Mouse (Mus musculus) olfactory bulb, adult 2 months (tissue): ENCODE measurements around the gene Gkap1. TPM values are rescaled to one million over a fixed set of nuclear protein-coding genes. Genes with fewer than 3 reads are reported as not detected.
A peak's percentile ranks its signal among the peaks of the same experiment; 100 is the strongest.

Source experiments
- H3K27ac ChIP-seq: fragments of 200-500 bp; 2 replicates; pipeline ENCODE4 v1.5.1; 2012; ENCODE audit warnings: low read depth, low read length; ENCODE audit not compliant: insufficient read depth
- H3K4me1 ChIP-seq: fragments of 200-500 bp; 2 replicates; pipeline ENCODE4 v1.6.1; 2012; ENCODE audit warnings: low read length; ENCODE audit not compliant: control insufficient read depth, insufficient read depth
- H3K4me3 ChIP-seq: fragments of 200-500 bp; 2 replicates; pipeline ENCODE4 v1.5.1; 2012; ENCODE audit warnings: mild to moderate bottlenecking, low read depth, low read length, moderate library complexity; ENCODE audit not compliant: insufficient read depth
- CTCF ChIP-seq: fragments of 200-500 bp; IDR thresholded peaks from 2 replicates; pipeline ENCODE4 v1.5.1; 2012; ENCODE audit warnings: low read depth, mild to moderate bottlenecking, low read length, moderate library complexity; ENCODE audit not compliant: insufficient read depth
- POLR2A ChIP-seq: fragments of 200-500 bp; IDR thresholded peaks from 2 replicates; pipeline ENCODE4 v1.6.1; 2012; ENCODE audit warnings: mild to moderate bottlenecking, low read depth, low read length, moderate library complexity; ENCODE audit not compliant: insufficient read depth
- WGBS: fragments of 180-500 bp; shearing (Covaris S2); methylation state at CpG from one replicate; pipeline ENCODE4 v1.1.7; 2018; 5-methylcytosine and 5-hydroxymethylcytosine counted together
- polyA plus RNA-seq: library from polyadenylated mRNA; stranded (reverse); fragments of >200 nt; gene quantifications from 2 replicates; pipeline ENCODE4 v1.2.4, GENCODE M21; 2012; ENCODE audit warnings: low replicate concordance; ENCODE audit not compliant: missing spikeins, insufficient read depth, insufficient read length

Gene Gkap1
- polyA plus RNA-seq, 1 experiment, result not detected

DNA sequence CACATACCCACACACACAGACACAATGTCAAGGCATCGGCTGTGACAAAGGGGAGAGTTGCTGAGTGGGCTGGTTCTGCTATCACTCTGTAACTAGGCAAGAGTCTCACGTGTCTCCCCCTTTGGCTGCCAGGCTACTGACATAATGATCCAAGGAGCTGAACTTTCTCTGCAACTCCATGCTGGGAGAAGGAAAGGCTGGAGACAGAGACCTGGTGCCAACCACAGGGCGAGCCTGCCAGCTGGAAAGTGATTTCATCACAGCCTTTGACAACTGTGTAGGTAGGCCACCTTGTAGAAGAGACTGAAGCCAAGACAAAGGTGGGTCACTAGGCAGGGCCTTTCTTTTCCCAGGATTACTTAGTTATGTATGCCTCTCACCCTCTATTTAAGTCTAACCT is 78.3 kb downstream of the Gkap1 start:
- TF ChIP-seq POLR2A (no peak), CTCF (no peak)
- no peak overlapping the region for H3K4me3 ChIP-seq
- no peak overlapping the region for H3K27ac ChIP-seq
- 64% methylated on average over 3 of the region's 3 CpGs for WGBS
- peaks cover 4% of the 10 kb centered on the region; the same call in 1 of the 2 replicates for H3K4me1 ChIP-seq

DNA sequence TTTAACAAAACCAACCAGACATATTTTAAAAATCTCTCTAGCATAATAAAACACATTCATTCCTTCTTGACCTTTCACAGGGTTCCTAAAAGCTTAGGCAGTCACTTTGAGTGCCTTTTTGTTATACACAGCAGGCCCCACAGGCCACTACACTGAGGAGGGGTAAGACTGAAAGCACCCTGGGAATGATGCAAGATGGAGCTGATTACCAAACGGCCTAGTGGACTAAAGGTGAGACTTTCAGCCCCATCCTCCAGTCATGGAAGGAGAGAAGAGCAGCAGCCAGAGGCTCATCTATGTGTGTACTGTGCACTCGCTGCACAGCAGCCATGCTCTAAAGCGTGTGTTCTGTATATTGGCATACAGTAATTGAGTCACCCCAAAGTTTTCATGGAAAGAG is 80.6 kb downstream of the Gkap1 start:
- no peak overlapping the region for H3K4me3 ChIP-seq
- no peak overlapping the region for H3K27ac ChIP-seq
- no peak for TF ChIP-seq POLR2A
- no peak for TF ChIP-seq CTCF
- peaks cover 8% of the 10 kb centered on the region for H3K4me1 ChIP-seq
- 79% methylated on average over 3 of the region's 3 CpGs for WGBS

DNA sequence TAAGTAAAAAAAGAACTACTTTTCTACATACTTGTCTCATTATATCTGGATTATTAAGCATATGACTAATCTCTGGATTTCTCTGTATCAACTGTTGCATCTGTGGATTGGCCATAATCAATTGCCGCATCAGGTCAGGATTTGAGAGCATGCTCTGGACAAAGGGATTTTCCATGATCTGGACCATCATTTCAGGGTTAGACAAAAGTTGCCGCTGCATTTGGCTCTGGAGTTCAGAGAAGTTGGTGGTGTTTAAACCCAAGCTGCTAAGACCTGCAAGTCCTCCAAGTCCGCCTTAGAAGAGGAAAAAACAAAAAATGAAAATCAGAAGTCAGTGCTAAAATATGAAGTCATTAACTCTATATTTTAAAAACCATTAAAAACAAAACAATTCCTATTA is 82.3 kb downstream of the Gkap1 start:
- WGBS, result 97% methylated on average over 3 of the region's 3 CpGs
- H3K4me1 ChIP-seq, result peaks cover 9% of the 10 kb centered on the region
- no peak overlapping the region for H3K27ac ChIP-seq
- TF ChIP-seq CTCF, result no peak
- no peak for TF ChIP-seq POLR2A
- H3K4me3 ChIP-seq, result no peak overlapping the region

DNA sequence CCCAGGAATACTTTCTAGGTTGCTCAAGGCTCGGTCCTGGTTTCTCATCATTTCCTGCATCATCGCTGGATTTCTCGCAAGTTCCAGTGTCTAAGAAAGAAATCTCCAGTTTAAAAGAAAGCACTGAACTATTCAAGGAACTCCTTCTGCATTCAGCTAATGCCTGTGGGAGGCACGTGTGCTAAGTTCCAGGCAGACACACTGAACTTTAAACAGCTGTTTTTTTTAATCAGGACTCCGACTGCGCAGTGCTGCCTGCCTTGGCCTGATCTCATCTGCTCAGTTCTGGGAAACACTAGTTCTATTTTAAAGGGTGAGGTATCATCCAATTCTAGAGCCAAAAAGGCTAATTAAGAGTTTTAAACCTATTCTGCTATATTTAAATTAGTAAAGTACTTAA is 83.4 kb downstream of the Gkap1 start:
- Histone ChIP-seq H3K27ac (no peak overlapping the region), H3K4me3 (no peak overlapping the region), H3K4me1 (peaks cover 9% of the 10 kb centered on the region)
- WGBS, result 38% methylated on average over 6 of the region's 6 CpGs
- TF ChIP-seq POLR2A (no peak), CTCF (no peak)

DNA sequence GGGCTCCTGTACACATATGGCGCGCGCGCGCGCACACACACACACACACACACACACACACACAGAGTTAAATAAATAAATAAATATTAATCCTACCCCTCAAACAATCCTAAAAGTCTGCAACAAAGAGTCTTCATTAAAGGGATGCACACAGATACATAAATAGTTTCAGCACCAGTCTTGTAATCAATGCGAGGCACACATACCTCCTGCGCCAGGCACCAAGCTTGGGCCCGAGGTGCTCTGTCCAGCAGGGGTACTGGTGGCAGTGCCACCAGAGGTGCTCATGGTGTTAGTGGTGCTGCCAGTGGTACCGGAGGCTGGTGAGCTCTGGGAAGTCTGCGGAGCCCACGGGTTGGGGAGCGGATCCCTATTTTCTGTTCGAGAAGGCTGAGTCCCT is 84.0 kb downstream of the Gkap1 start:
- Histone ChIP-seq H3K4me1 (peaks cover 9% of the 10 kb centered on the region), H3K27ac (no peak overlapping the region), H3K4me3 (no peak overlapping the region)
- no peak for TF ChIP-seq CTCF
- no peak for TF ChIP-seq POLR2A
- 98% methylated on average over 14 of the region's 14 CpGs for WGBS

DNA sequence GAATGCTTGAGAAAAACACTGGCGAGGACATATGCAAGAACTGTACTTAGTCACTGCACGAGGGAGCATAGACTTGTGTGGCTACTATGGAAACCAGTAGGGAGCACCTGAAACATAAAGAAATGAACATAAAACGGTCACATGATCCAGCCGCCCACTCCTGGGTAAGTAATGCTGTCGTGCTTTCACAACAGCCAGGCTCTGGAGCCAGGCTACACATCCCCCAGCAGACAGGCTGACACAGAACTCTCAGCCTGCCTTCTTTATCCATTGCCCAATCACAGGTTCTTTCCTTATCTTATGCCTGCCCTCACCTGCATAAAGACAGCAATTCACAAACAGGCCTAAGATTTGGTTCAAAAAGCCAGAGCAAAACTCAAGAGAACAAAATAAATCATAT is 86.0 kb downstream of the Gkap1 start:
- WGBS, result 48% methylated on average over 5 of the region's 5 CpGs
- H3K4me1 ChIP-seq, result peaks cover 9% of the 10 kb centered on the region
- no peak overlapping the region for H3K27ac ChIP-seq
- no peak overlapping the region for H3K4me3 ChIP-seq
- TF ChIP-seq POLR2A, result no peak
- TF ChIP-seq CTCF, result no peak

DNA sequence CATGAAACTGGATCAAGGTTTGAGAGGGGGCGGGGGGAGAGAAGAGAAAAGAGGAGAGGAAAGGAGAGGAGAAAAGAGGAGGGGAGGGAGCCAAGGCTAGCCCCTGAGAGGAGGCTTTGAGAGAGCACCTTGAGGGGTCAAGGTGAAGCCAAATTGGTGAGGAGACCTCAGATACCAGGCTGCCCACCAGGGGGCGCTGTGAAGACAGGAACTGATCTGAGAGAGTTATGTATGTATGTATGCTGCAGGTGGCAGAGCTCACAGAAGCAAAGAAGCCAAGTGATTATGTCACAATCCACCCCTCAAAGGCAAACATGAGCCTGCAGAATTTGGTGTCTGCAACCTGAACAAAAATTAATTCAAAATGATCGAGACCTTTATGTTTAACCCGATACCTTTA is 87.1 kb downstream of the Gkap1 start:
- Histone ChIP-seq H3K27ac (no peak overlapping the region), H3K4me1 (peaks cover 9% of the 10 kb centered on the region)
- 60% methylated on average over 4 of the region's 4 CpGs for WGBS

DNA sequence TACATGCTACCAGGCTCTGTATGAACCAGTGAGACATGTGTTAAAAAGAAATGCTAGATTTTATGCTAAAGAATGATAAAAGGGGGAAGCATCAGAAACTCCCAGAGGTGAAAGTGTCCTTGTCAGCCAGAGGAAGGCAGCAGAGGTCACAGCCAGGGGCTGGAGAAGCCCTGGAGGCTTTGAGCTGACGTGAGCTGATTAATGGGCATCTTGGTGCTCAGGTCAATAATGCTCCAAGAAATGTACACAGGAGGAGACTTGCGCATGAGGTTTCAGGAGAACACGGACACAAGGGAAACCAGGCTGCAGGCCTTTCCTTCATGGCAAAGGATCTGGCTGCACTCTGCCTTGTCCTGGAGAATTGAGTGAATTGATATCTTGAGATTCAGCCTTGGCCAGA is 87.7 kb downstream of the Gkap1 start:
- TF ChIP-seq CTCF, result no peak
- no peak for TF ChIP-seq POLR2A
- peaks cover 8% of the 10 kb centered on the region for H3K4me1 ChIP-seq
- no peak overlapping the region for H3K27ac ChIP-seq
- no peak overlapping the region for H3K4me3 ChIP-seq
- WGBS, result 96% methylated on average over 3 of the region's 3 CpGs

More for the DNA sequence above, 87.1 kb downstream of the Gkap1 start:
- no peak overlapping the region for H3K4me3 ChIP-seq
- TF ChIP-seq CTCF, result peak; percentile 81
- TF ChIP-seq POLR2A, result no peak

DNA sequence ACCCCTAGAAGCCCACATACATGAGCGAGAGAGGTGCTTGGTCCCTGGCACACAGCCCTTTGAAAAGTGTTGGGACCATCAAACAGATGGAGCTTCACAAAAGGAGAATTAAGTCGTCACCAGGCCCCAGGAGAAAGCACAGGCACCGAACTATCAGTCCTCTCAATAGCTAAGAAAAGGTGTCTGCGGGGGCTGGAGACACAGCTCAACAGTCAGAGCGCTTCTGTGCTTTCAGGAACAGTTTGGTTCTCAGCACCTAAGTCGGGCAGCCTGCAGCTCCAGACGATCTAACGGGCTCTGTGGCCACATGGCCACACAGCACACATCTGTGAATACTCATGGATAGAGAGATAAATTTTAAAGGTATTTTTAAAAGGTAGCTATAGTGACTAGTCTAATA is 89.2 kb downstream of the Gkap1 start:
- TF ChIP-seq CTCF, result no peak
- no peak for TF ChIP-seq POLR2A
- H3K4me1 ChIP-seq, result peaks cover 2% of the 10 kb centered on the region; the same call in 1 of the 2 replicates
- H3K27ac ChIP-seq, result no peak overlapping the region
- H3K4me3 ChIP-seq, result no peak overlapping the region
- 74% methylated on average over 8 of the region's 8 CpGs for WGBS

DNA sequence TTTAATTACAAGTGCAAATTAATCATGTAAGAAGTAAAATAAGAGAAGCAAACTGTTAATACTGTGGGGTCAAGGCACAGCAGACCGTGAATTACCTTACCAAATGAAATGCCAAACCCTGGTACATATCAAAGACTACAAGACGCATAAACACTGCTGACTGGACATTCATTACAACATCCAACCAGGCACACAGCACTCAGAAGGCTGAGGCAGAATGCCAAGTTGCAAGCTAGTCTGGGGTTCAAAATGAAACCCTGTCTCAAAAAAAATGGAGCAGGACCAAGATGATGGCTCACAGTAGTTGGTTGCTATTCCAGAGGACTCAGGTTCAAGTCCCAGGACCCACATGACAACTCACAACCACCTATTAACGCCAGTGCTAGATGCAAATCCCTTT is 91.4 kb downstream of the Gkap1 start:
- Histone ChIP-seq H3K4me1 (no peaks in the 10 kb centered on the region), H3K4me3 (no peak overlapping the region), H3K27ac (no peak overlapping the region)
- WGBS, result 66% methylated on average over 3 of the region's 3 CpGs
- TF ChIP-seq CTCF, result no peak
- no peak for TF ChIP-seq POLR2A

Other genes with a start within 250 kb of the Gkap1 start
- not detected in 2 replicates for gene Klhl3, start 162.1 kb downstream of the Gkap1 start, polyA plus RNA-seq
- 114 TPM in 1 of 2 replicates, not detected in the other for gene Hnrnpa0, start 147.1 kb downstream of the Gkap1 start, polyA plus RNA-seq
- gene Idnk, start 118.0 kb downstream of the Gkap1 start, polyA plus RNA-seq, result not detected in 2 replicates
- 142 TPM in 1 of 2 replicates, not detected in the other for gene Ubqln1, start 60.0 kb downstream of the Gkap1 start, polyA plus RNA-seq
- not detected in 2 replicates for gene Kif27, start 83.4 kb upstream of the Gkap1 start, polyA plus RNA-seq
- not detected in 2 replicates for gene 2210016F16Rik, start 109.5 kb upstream of the Gkap1 start, polyA plus RNA-seq
- not detected in 2 replicates for gene Rmi1, start 126.5 kb upstream of the Gkap1 start, polyA plus RNA-seq
- 1,477 and 1,573 TPM in 2 replicates for gene Hnrnpk, start 127.6 kb upstream of the Gkap1 start, polyA plus RNA-seq